Mouse (Mus musculus) stomach, postnatal 0 days (tissue): ENCODE results near the gene Glb1l.

Experiments
- CTCF ChIP-seq: IDR thresholded peaks from 2 replicates; pipeline ENCODE4 v1.5.1; 2016; ENCODE audit warnings: antibody characterized with exemption, low read depth, mild to moderate bottlenecking, moderate library complexity
- EP300 ChIP-seq: optimal IDR thresholded peaks from 2 replicates; pipeline ENCODE3; 2016; ENCODE audit warnings: antibody characterized with exemption

- TF ChIP-seq CTCF (no peak), EP300 (no peak)
These were observed 45.0 kb upstream of the Glb1l start for GRCm38 (mm10) chr1:75255516-75256046.
